Mouse (Mus musculus) erythroblast, embryonic 14.5 days (primary cell): Measurements from ENCODE around the gene Dgcr8.

Experiments
- GATA1 ChIP-seq: IDR thresholded peaks from 2 replicates; pipeline ENCODE4 v1.6.1; 2012; ENCODE audit warnings: low read length, inconsistent platforms, mixed read lengths
- TAL1 ChIP-seq: IDR thresholded peaks from 3 replicates; pipeline ENCODE4 v1.6.1; 2012; ENCODE audit warnings: low read length, inconsistent platforms, mixed read lengths

DNA sequence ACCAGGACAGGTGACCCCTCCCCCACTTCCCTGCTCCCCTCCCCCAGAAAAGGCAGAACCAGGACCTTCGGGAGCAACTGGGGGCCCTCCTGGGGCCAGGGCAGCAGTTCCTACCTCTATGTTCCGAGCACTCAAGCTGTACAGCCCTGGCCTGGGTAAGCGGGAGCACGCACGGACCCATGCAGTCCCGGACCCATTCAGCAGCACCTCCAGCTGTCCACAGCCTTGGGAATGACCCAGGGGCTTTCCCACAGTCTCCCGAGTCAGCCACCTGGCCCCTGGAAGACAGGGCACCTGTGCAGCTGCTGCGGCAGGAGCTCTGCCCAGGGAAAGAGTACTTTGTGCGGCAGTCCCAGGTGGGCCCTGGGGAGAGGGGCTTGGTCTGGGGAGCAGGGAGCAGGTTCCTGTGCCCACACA, 70.5 kb downstream of the Dgcr8 start:
- TF ChIP-seq TAL1 (no peak), GATA1 (no peak)
